Mouse (Mus musculus) E14TG2a.4 (cell line): ENCODE measurements around the gene Zbtb25.

Source experiments
- CTCF ChIP-seq: conservative IDR thresholded peaks from 2 replicates; pipeline ENCODE4 v1.5.1; 2014; ENCODE audit warnings: low read length
- NANOG ChIP-seq: IDR thresholded peaks from 2 replicates; pipeline ENCODE4 v1.6.1; 2014; ENCODE audit warnings: borderline replicate concordance, low read length, mixed read lengths
- POU5F1 ChIP-seq: IDR thresholded peaks from 2 replicates; pipeline ENCODE4 v1.6.1; 2014; ENCODE audit warnings: low read length, borderline replicate concordance

DNA sequence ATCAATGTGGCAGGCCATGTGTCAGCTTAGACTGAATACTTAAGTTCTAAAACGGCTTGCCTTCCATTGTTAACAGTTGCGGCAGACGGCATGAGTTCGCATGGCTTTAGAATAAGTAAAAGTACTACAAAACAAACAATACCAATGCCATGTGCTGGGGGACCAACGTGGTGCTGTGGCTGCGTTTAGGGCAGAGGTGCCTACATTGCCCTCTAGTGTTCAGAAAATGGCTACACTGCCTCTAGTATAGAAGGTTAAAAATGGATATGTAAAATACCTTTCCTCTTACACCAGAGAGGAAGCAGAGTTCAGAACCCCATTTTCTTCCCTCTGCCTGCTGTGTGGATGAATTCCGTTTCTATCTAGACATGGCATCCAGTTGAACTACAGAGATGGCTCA is 7.2 kb upstream of the Zbtb25 start:
- peak; percentile 62 for TF ChIP-seq CTCF
- no peak for TF ChIP-seq POU5F1
- no peak for TF ChIP-seq NANOG
